Mouse (Mus musculus) liver, embryonic 14.5 days (tissue): ENCODE results near the gene Exoc3l4.

Source experiments
- CTCF ChIP-seq: IDR thresholded peaks from 2 replicates; pipeline ENCODE4 v1.5.1; 2016; ENCODE audit warnings: antibody characterized with exemption, low read depth, control low read depth
- EP300 ChIP-seq: IDR thresholded peaks from 2 replicates; pipeline ENCODE4 v1.6.1; 2016; ENCODE audit warnings: antibody characterized with exemption, low read depth

- TF ChIP-seq CTCF (peak; percentile 95), EP300 (no peak)
Measured at GRCm38 (mm10) chr12:111401454-111402184, 15.2 kb upstream of the Exoc3l4 start.
